Mouse (Mus musculus): ENCODE results near the gene Sbno2. TPM values are rescaled to one million over a fixed set of nuclear protein-coding genes. Genes with fewer than 3 reads are reported as not detected.

Sbno2 gene
- total RNA-seq, 1 experiment from 2014 or later = 26.4 TPM

GRCm38 (mm10) chr10:80039559-80039979, 65.8 kb downstream of the Sbno2 start, which contains the start of gene Polr2e:
Gene Polr2e, minus strand, starts transcription at chr10:80039795.
- ATAC-seq (replicated peaks in 1 of 2; ENCODE audit: insufficient read depth in 1 of 2, low FRiP score in 2 of 2, low TSS enrichment in 1 of 2, low read depth in 1 of 2, poor library complexity in 2 of 2, severe bottlenecking in 2 of 2) = peak; percentile 90 to 95

GRCm38 (mm10) chr10:80036832-80037231, 68.5 kb downstream of the Sbno2 start:
- ATAC-seq (replicated peaks in 1 of 2; ENCODE audit: insufficient read depth in 1 of 2, low FRiP score in 2 of 2, low TSS enrichment in 1 of 2, low read depth in 1 of 2, poor library complexity in 2 of 2, severe bottlenecking in 2 of 2) = no peak

GRCm38 (mm10) chr10:80035686-80036085, 69.7 kb downstream of the Sbno2 start:
- no peak for ATAC-seq (replicated peaks in 1 of 2; ENCODE audit: insufficient read depth in 1 of 2, low FRiP score in 2 of 2, low TSS enrichment in 1 of 2, low read depth in 1 of 2, poor library complexity in 2 of 2, severe bottlenecking in 2 of 2)

GRCm38 (mm10) chr10:80035148-80035547, 70.2 kb downstream of the Sbno2 start:
- ATAC-seq (replicated peaks in 1 of 2; ENCODE audit: insufficient read depth in 1 of 2, low FRiP score in 2 of 2, low TSS enrichment in 1 of 2, low read depth in 1 of 2, poor library complexity in 2 of 2, severe bottlenecking in 2 of 2) = no peak

GRCm38 (mm10) chr10:80033511-80034391, 71.6 kb downstream of the Sbno2 start:
- ATAC-seq (replicated peaks in 1 of 2; ENCODE audit: insufficient read depth in 1 of 2, low FRiP score in 2 of 2, low TSS enrichment in 1 of 2, low read depth in 1 of 2, poor library complexity in 2 of 2, severe bottlenecking in 2 of 2) = peak in 1 of 2 experiments; percentile 25; a peak in 1 of 4 replicates

- ATAC-seq (replicated peaks in 1 of 2; ENCODE audit: insufficient read depth in 1 of 2, low FRiP score in 2 of 2, low TSS enrichment in 1 of 2, low read depth in 1 of 2, poor library complexity in 2 of 2, severe bottlenecking in 2 of 2) = peak; percentile 37 to 56
Measured at GRCm38 (mm10) chr10:80032799-80033480, 72.4 kb downstream of the Sbno2 start.

GRCm38 (mm10) chr10:80030736-80031135, 74.6 kb downstream of the Sbno2 start:
- no peak for ATAC-seq (replicated peaks in 1 of 2; ENCODE audit: insufficient read depth in 1 of 2, low FRiP score in 2 of 2, low TSS enrichment in 1 of 2, low read depth in 1 of 2, poor library complexity in 2 of 2, severe bottlenecking in 2 of 2)

GRCm38 (mm10) chr10:80030191-80030590, 75.2 kb downstream of the Sbno2 start:
- ATAC-seq (replicated peaks in 1 of 2; ENCODE audit: insufficient read depth in 1 of 2, low FRiP score in 2 of 2, low TSS enrichment in 1 of 2, low read depth in 1 of 2, poor library complexity in 2 of 2, severe bottlenecking in 2 of 2) = 0 out of 4 replicates have a peak, but pooled peaks of 1 of the 2 experiments have one; percentile 2

GRCm38 (mm10) chr10:80028521-80028846, 76.9 kb downstream of the Sbno2 start:
- ATAC-seq (replicated peaks in 1 of 2; ENCODE audit: insufficient read depth in 1 of 2, low FRiP score in 2 of 2, low TSS enrichment in 1 of 2, low read depth in 1 of 2, poor library complexity in 2 of 2, severe bottlenecking in 2 of 2) = no peak

- no peak for ATAC-seq (replicated peaks in 1 of 2; ENCODE audit: insufficient read depth in 1 of 2, low FRiP score in 2 of 2, low TSS enrichment in 1 of 2, low read depth in 1 of 2, poor library complexity in 2 of 2, severe bottlenecking in 2 of 2)
Measured at GRCm38 (mm10) chr10:80027681-80028520, 77.5 kb downstream of the Sbno2 start.

GRCm38 (mm10) chr10:80025889-80026288, 79.5 kb downstream of the Sbno2 start:
- ATAC-seq (replicated peaks in 1 of 2; ENCODE audit: insufficient read depth in 1 of 2, low FRiP score in 2 of 2, low TSS enrichment in 1 of 2, low read depth in 1 of 2, poor library complexity in 2 of 2, severe bottlenecking in 2 of 2) = no peak

- ATAC-seq (replicated peaks in 1 of 2; ENCODE audit: insufficient read depth in 1 of 2, low FRiP score in 2 of 2, low TSS enrichment in 1 of 2, low read depth in 1 of 2, poor library complexity in 2 of 2, severe bottlenecking in 2 of 2) = no peak
Measured at GRCm38 (mm10) chr10:80025463-80025862, 79.9 kb downstream of the Sbno2 start.

GRCm38 (mm10) chr10:80025044-80025347, 80.4 kb downstream of the Sbno2 start:
- ATAC-seq (replicated peaks in 1 of 2; ENCODE audit: insufficient read depth in 1 of 2, low FRiP score in 2 of 2, low TSS enrichment in 1 of 2, low read depth in 1 of 2, poor library complexity in 2 of 2, severe bottlenecking in 2 of 2) = no peak

- ATAC-seq (replicated peaks in 1 of 2; ENCODE audit: insufficient read depth in 1 of 2, low FRiP score in 2 of 2, low TSS enrichment in 1 of 2, low read depth in 1 of 2, poor library complexity in 2 of 2, severe bottlenecking in 2 of 2) = peak in 1 of 2 experiments; percentile 26; a peak in 1 of 4 replicates
Measured at GRCm38 (mm10) chr10:80024229-80025043, 80.9 kb downstream of the Sbno2 start.

GRCm38 (mm10) chr10:80023758-80024157, 81.6 kb downstream of the Sbno2 start:
- no peak for ATAC-seq (replicated peaks in 1 of 2; ENCODE audit: insufficient read depth in 1 of 2, low FRiP score in 2 of 2, low TSS enrichment in 1 of 2, low read depth in 1 of 2, poor library complexity in 2 of 2, severe bottlenecking in 2 of 2)

GRCm38 (mm10) chr10:80022806-80023205, 82.6 kb downstream of the Sbno2 start:
- ATAC-seq (replicated peaks in 1 of 2; ENCODE audit: insufficient read depth in 1 of 2, low FRiP score in 2 of 2, low TSS enrichment in 1 of 2, low read depth in 1 of 2, poor library complexity in 2 of 2, severe bottlenecking in 2 of 2) = no peak

- peak; percentile 33 to 55 for ATAC-seq (replicated peaks in 1 of 2; ENCODE audit: insufficient read depth in 1 of 2, low FRiP score in 2 of 2, low TSS enrichment in 1 of 2, low read depth in 1 of 2, poor library complexity in 2 of 2, severe bottlenecking in 2 of 2)
Measured at GRCm38 (mm10) chr10:80022164-80022563, 83.2 kb downstream of the Sbno2 start.
